In the genomic region with DNA sequence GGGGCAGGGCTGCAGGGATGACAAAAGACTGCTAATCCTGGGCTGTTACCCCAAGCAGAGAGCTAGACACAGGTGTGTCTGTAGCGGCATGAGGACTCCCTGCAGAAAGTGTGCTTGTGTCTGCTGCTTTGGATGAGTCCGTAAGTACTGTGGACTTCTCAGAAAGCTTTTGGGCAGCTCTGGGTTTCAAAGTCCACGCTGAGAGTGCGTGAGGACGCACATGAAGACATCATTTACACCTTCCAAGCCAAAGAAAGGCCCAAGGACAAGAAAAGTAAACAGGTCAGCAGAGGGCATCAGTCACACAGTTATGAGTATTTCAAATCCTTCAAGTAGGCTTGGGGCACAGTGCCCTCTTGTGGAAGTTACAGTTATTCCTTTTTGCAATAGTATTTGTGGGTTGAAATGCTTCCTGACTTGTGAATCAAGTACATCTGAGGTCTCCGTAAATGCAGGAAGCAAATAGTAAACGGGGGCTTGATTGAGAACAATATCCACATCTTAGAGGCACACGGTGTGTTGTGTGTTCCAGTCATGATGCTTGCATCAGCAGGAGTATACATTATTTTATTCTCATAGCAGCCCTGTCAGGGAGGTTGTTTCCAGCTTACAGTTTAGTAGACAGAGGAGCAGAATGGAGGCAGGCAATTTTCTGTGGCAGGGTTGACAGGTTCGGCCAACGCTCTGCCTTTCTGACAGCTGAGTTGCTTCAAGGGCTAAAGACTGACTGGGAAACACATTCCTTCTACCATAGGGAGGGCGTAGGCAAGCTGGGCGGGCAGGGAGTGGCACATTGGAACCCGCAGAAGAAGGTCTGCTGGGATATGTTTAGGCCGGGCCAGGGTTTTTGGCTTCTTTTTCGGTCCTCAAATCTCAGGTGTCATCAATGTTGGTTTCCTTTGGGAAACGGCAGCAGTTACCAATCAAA, we compare ENCODE assay signal across 8 mouse cellular contexts. TPM values are rescaled to one million over a fixed set of nuclear protein-coding genes. Genes with fewer than 3 reads are reported as not detected.
A peak's percentile ranks its signal among the peaks of the same experiment; 100 is the strongest.
DNase-seq lines count a peak whose midpoint lies in the region; ATAC-seq lines count a peak whose summit lies in the region.

No protein-coding gene starts in this region.

- H3K4me3 ChIP-seq in limb, embryonic 11.5 days (ENCODE audit: low read depth, low read length) = no peak overlapping the region
- H3K4me3 ChIP-seq in midbrain, embryonic 15.5 days = no peak overlapping the region

- WGBS in limb, embryonic 11.5 days = 48% methylated on average over 16 of the region's 16 CpGs
- WGBS in midbrain, embryonic 15.5 days = 50% methylated on average over 16 of the region's 16 CpGs

- H3K4me1 ChIP-seq in limb, embryonic 11.5 days (ENCODE audit: control insufficient read depth, insufficient read depth, low read length) = peaks cover 18% of the 10 kb centered on the region
- 0 out of 2 replicates have a peak, but pooled peaks cover 4% of the 10 kb centered on the region for H3K4me1 ChIP-seq in midbrain, embryonic 15.5 days

- H3K4me2 ChIP-seq in limb, embryonic 11.5 days (ENCODE audit: low read depth, severe bottlenecking) = no peak overlapping the region
- H3K4me2 ChIP-seq in midbrain, embryonic 15.5 days = no peak overlapping the region

- ATAC-seq in limb, embryonic 11.5 days (ENCODE audit: insufficient number of reproducible peaks, low FRiP score, low TSS enrichment, low read depth) = peak; percentile 45; the same call in 1 of the 2 replicates
- peak; percentile 77 for ATAC-seq in midbrain, embryonic 15.5 days (replicated peaks)

- H3K36me3 ChIP-seq in limb, embryonic 11.5 days (ENCODE audit: control insufficient read depth, insufficient read depth, low read length) = no peaks in the 10 kb centered on the region
- no peaks in the 10 kb centered on the region for H3K36me3 ChIP-seq in midbrain, embryonic 15.5 days (replicated peaks)

- H3K27ac ChIP-seq in limb, embryonic 11.5 days (replicated peaks; ENCODE audit: low read depth, low read length) = peak overlapping the region; percentile 60; the same call in 1 of the 2 replicates
- no peak overlapping the region for H3K27ac ChIP-seq in midbrain, embryonic 15.5 days

- peak; percentile 68 for DNase-seq in urinary bladder, postnatal 25 days (ENCODE audit: low spot score)
- DNase-seq in urinary bladder, postnatal 10 days (ENCODE audit: low spot score) = no peak
- DNase-seq in embryo, embryonic 9.5 days (ENCODE audit: extremely low spot score) = peak; percentile 84
- DNase-seq in gastrocnemius, postnatal 4 days (ENCODE audit: low spot score in 2 of 2) = peak; percentile 44 to 81
- DNase-seq in kidney, adult 11 months = peak; percentile 71
- peak; percentile 88 for DNase-seq in limb, embryonic 11.5 days (ENCODE audit: low spot score)
- DNase-seq in spleen, adult 18-20 months = peak; percentile 29 to 74

- no peak overlapping the region for H3K9ac ChIP-seq in limb, embryonic 11.5 days (ENCODE audit: low read length)
- H3K9ac ChIP-seq in midbrain, embryonic 15.5 days = no peak overlapping the region

- H3K27me3 ChIP-seq in limb, embryonic 11.5 days (ENCODE audit: control insufficient read depth, insufficient read depth, low read length) = no peaks in the 10 kb centered on the region
- no peaks in the 10 kb centered on the region for H3K27me3 ChIP-seq in midbrain, embryonic 15.5 days (replicated peaks)

- H3K9me3 ChIP-seq in limb, embryonic 11.5 days (ENCODE audit: control insufficient read depth, low read length) = no peaks in the 10 kb centered on the region
- no peaks in the 10 kb centered on the region for H3K9me3 ChIP-seq in midbrain, embryonic 15.5 days

RNA-seq across cellular contexts. Expression of gene 4930558K02Rik, which starts 2.9 kb away (rescaled TPM):
- total RNA-seq in gastrocnemius, postnatal 4 days (2021) = under 1 TPM in 1 of 2 experiments, not detected in 1; 0.29 TPM
- not detected in 2 replicates for polyA plus RNA-seq in limb, embryonic 11.5 days (2014; fragmentation: Nextera tagmentation; extraction: Ambion mirVana)
- 0.22 TPM in 1 of 2 replicates, not detected in the other for polyA plus RNA-seq in midbrain, embryonic 15.5 days (2015; fragmentation: Nextera tagmentation; extraction: Ambion mirVana)

RNA-seq across cellular contexts. Expression of gene Pigc, which starts 7.5 kb away (rescaled TPM):
- 10 to 100 TPM; 18.8 to 21.0 TPM for total RNA-seq in gastrocnemius, postnatal 4 days (2021)
- polyA plus RNA-seq in limb, embryonic 11.5 days (2014; fragmentation: Nextera tagmentation; extraction: Ambion mirVana) = 46.6 and 49.8 TPM in 2 replicates
- polyA plus RNA-seq in midbrain, embryonic 15.5 days (2015; fragmentation: Nextera tagmentation; extraction: Ambion mirVana) = 35.1 and 38.2 TPM in 2 replicates
